Mouse (Mus musculus) spleen, adult 2 months (tissue): ENCODE data around the gene Morn1.

Experiments
- CTCF ChIP-seq: fragments of 200-500 bp; IDR thresholded peaks from 2 replicates; pipeline ENCODE4 v1.5.1; 2011; ENCODE audit warnings: mild to moderate bottlenecking, inconsistent platforms; ENCODE audit not compliant: insufficient read depth, insufficient read length, insufficient replicate concordance; ENCODE audit errors: extremely low read depth
- POLR2A ChIP-seq: fragments of 200-500 bp; IDR thresholded peaks from 2 replicates; pipeline ENCODE4 v1.6.1; 2011; ENCODE audit warnings: low read depth, low read length, inconsistent platforms

DNA sequence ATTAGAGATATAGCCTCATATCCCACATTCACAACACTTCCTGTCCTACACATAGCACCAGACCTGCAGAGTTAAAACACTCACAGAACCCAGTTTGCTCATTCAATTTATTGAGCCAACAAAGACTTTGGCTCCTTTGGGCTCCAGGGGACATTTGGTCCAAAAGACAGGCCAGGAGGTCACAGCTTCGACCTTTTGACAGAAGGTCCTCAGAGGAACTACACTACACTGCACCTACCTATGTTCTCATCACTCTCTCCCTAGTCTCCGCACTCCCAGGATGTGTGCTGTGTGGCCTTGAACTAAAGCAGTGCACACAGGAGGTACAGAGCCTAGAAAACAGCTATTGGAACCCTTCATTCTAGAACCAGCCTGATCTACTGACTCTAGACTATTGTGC is 10.6 kb upstream of the Morn1 start:
- TF ChIP-seq POLR2A = no peak
- no peak for TF ChIP-seq CTCF
